Mouse (Mus musculus) heart, postnatal 36 days (tissue): ENCODE data around the gene Cacna1c. TPM values are rescaled to one million over a fixed set of nuclear protein-coding genes. Genes with fewer than 3 reads are reported as not detected.
"Not testable (repeated sequence)": the region's sequence is repeated elsewhere in the genome, so short reads cannot be mapped to it uniquely, and the experiment has no call there.

Experiments used
- DNase-seq, 2 experiments: peaks; one replicate each; pipeline ENCODE4 v3.0.0; 2021 to 2022
- intact Hi-C: fragments of 180-260 bp; cut with DNase I; formaldehyde crosslinking; loops from one replicate; pipeline ENCODE4 v1.15.1; 2025
- total RNA-seq, 2 experiments: library from RNA; stranded (reverse); gene quantifications; 2 replicates each; pipeline ENCODE4 v1.2.3; 2021

Gene Cacna1c
- total RNA-seq, 2 experiments from 2014 or later, result 199 to 208 TPM

DNA sequence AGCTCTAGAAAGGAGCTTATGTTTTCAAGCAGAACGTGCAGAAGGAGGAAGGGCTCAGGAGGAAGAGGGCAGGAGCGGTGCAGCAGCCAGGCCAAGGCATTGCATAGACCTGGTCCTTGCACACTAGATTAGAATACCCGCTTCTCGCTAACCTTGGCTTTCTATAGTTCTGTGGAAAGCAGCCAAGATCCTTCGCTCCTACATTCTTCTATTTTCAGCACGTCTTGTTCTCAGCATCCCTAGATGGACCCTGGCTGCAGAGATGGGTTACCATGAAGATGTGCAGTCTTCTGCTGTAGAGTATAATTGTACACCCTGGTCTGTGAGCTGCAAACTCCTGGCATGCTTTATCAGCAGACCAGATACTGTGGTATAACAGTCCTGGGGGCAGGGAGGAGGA, 18.0 kb upstream of the Cacna1c start:
- DNase-seq, result no peak
- intact Hi-C loops, result no loop called here

GRCm38 (mm10) chr6:119213375-119213774, 17.2 kb upstream of the Cacna1c start:
- no peak for DNase-seq
- intact Hi-C loops, result no loop called here

- DNase-seq, intact Hi-C loops: not testable (repeated sequence)
Measured at GRCm38 (mm10) chr6:119206006-119206405, 9.8 kb upstream of the Cacna1c start.

DNA sequence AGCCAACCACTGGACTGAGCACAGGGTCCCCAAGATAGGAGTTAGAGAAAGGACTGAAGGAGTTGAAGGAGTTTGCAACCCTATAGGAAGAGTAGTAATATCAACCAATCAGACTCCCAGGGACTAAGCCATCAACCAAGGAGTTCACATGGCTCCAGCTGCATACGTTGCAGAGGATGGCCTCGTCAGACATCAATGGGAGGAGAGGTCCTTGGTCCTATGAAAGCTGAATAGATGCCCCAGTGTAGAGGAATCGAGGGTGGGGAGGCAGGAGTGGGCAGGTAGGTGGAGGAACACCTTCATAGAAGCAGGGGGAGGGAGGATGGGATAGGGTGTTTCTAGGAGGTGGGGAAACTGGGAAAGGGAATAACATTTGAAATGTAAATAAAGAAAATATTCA, 8.7 kb upstream of the Cacna1c start:
- no peak for DNase-seq
- intact Hi-C loops, result no loop called here

DNA sequence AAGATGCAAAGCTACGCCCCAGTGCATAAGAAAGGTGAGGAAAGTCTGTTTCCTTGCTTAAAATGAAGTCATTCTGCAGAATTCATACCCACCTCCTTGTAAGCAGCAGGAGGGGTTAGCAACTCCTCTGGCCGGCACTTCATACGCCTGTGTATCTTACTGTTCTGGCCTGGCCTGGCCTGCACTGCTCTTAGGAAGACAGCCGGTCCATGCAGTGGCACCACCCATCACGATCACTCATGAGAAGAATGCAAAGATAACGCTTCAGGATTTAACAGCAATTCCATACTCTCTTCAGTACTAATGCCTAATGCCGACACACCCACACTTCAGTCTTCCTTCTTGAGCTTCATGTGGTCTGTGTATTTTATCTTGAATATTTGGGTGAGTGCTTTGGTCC, 8.1 kb upstream of the Cacna1c start:
- DNase-seq, result no peak
- intact Hi-C loops, result no loop called here

- no peak for DNase-seq
Measured at GRCm38 (mm10) chr6:119201575-119201974, 5.4 kb upstream of the Cacna1c start.

DNA sequence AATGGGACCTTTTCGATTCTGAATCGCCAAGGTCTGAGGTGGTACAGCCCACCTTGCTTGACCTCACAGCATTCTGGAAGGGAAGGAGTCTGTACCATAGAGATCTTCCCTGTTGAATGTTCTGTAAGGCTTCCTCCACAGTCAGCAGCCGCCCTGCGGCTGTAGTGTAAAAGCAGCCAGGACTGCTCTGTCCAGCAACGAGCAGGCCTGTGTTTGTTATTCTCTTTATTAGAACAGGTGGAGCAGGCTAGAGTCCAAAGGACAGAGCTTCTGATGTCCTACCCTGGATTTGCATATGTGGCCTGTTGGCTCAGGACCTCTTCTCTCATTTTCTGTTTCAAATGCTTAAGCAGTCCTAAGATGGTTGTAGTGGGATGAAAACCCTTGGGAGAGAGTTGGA, 4.1 kb upstream of the Cacna1c start:
- DNase-seq, result no peak
- intact Hi-C loops, result no loop called here

More at GRCm38 (mm10) chr6:119201575-119201974, 5.4 kb upstream of the Cacna1c start:
- intact Hi-C loops, result no loop called here

- intact Hi-C loops, result no loop called here
- DNase-seq, result no peak
Measured at GRCm38 (mm10) chr6:119199274-119199879, 3.2 kb upstream of the Cacna1c start.

DNA sequence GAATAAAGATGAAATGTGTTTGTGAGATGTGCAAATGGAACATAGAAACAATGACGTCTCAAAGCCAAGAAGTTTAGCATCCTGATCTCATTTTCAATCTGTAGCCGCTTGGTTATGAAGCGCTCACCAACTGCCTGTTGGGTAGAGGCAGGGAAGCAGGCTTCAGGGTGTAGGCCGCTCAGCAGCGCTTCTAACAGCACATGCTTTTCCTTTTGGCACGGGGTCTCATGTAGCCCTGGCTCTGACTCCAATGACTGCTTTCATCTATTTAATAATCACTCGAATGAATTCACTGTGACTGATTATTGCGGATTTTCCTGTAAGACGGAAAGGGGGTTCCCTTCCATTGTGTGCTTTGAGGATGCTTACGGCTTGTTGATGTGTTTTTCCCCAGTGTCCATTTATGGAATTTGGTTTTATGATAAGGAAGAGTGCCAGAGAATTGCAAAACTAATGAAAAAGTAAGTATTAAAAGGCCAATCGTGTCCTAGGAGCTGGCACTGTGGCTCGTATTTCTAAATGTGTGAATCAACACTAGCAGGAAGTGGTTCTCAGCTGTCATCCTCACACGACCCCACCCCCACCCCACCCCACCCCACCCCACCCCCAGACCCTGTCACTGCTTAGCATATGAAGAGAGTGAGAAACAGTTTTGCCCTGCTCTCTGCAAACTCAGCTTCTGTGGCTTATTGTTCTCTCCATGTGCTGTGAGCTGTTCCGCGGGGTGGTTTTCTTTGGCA, 2.5 kb upstream of the Cacna1c start:
- no peak for DNase-seq
- intact Hi-C loops, result no loop called here

DNA sequence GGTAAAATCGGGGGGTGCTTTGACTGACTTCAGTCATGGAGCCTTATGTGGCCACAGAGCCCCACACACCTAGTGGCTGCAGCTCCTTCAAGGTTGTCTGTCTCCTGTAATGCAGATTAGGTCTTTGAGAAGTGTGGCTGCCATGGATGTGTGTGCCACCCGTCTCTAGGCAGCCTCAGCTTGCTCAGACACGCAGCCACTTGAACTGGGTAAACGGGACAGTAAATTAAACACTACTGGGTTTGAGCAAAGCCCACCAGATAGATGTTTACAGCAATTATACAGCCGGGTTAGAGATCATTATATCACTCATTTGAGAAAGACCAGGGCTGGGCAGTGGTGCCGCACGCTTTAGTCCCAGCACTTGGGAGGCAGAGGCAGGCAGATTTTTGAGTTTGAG, 1.6 kb downstream of the Cacna1c start:
- no peak for DNase-seq
- intact Hi-C loops, result no loop called here

DNA sequence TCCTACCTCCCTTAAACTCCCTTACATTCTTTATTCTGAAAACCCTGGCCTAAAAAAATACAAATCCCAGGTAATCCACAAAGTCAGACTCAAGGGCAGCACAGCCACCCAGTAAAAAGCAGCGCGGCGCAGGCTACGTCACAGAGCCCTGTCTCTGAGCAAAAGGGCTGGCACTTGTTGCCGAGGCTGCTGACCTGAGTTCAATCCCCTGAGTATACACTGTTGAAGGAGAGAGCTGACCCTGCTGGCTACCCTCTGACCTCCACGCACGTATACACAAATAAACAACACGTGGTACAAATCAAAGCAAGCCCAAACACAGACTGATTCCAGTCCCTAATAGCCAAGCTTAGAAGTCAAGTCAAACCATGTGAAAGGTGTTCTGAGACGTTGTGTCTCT, 2.1 kb downstream of the Cacna1c start:
- DNase-seq, result no peak
- intact Hi-C loops, result no loop called here

DNA sequence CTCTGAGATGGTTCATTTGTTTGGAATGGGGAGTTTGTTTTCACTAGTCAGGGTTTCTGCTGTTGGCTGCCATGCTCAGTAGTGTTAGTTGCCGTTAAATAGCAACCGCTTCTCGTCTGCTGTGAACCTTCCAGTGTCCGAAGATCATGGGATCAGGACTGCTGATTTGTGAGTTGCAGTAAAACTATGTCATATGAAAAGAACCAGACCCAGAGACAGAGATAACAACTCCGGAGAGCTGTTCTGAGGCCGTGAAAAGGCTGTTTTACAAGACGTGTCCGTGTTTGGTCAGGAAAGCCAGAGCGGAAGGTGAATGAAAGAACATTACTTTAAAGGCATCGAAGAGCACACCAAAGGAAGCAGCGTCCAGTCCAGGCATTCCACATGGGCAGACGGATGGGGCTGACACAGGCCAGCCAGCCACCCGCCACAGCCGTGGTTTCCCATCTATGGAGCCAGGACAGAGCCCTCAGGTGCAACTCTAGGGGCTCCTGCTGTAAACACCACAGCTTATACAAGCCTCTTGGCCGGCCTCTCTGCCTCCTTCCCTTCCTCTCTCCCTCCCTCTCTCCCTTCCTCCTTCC, 2.6 kb downstream of the Cacna1c start:
- DNase-seq, result no peak
- intact Hi-C loops, result no loop called here

DNA sequence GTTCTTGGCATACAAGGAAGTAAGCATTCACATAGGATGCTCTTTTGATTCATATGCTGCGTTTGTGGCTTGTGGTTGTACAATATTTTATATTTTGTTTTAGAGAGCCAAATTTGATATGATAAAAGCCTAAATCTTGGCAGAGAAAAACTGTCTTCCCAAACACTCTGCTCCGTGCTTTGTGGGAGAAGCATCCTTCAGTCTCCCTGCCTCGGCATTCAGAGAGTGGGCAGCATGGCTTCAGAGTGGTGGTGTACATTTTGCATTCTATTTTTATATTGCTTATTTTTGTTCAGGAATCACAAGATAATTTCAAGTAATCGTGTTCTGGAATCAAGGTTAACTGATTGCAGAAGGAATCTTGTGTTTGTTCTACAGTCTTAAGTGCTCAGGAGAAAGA, 4.7 kb downstream of the Cacna1c start:
- no peak for DNase-seq
- intact Hi-C loops, result no loop called here

- no peak for DNase-seq
- intact Hi-C loops, result no loop called here
Measured at GRCm38 (mm10) chr6:119187631-119188030, 8.6 kb downstream of the Cacna1c start.

DNA sequence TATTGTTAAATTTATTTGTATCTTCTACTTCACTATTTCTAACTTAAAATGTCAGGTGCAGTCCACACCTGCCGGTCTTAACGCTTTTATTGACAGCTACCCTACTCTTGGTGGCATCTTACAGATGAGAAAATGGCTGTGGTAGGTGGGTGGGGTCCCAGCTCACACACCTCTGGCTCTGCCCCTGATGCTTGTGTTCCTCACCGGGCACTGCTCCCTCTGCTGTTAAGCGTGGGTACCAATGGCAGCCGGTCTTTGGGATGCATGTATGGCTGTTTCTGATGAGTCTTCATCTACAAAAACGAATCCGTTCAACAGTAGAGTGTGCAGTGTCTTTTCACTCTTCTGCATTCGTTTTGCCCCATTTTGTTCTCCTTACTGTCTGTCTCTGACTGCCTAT, 9.6 kb downstream of the Cacna1c start:
- no peak for DNase-seq
- intact Hi-C loops, result no loop called here

- intact Hi-C loops, result no loop called here
- DNase-seq, result no peak
Measured at GRCm38 (mm10) chr6:119183781-119184180, 12.4 kb downstream of the Cacna1c start.

DNA sequence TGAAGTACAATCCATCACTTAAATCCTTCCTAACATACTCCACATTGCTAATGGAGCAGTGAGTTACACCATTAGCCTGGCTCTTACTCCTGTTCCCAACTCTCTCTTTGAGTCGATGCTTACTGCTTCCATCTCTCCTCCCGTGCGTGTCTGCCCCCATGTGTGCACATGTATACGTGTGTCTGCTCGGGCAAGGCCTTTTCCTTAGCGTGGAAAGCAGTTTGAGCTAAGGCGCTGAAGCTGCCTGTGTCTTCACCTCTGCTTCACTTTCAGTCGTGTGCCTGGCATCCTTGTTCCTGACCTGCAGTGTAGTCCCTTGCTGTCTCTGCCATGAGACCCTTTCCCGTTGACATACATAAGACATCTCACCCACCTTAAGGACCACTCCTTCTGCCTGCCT, 14.0 kb downstream of the Cacna1c start:
- DNase-seq, result no peak
- intact Hi-C loops, result no loop called here

- intact Hi-C loops, result no loop called here
- DNase-seq, result no peak
Measured at GRCm38 (mm10) chr6:119180188-119180587, 16.0 kb downstream of the Cacna1c start.

DNA sequence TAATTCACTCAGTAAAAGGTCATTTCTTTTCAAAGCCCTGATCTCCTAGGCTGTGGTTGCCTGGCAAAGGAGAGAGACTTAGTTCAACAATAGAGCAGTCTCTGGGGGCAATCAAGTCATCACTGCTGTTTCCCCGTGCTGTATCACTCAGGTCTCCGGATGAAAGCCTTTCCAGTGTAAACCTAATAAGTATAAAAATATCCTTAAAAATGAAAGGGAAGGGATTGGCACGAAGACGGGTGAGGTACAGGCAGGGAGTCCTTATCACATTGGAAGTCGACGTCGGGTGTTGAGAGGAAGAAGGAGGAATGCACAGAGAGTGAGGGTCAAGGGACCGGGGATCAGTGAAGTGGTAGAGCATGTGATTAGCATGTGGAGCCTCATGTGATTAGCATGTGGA, 19.1 kb downstream of the Cacna1c start:
- intact Hi-C loops, result no loop called here
- DNase-seq, result no peak

GRCm38 (mm10) chr6:119176103-119176502, 20.1 kb downstream of the Cacna1c start:
- intact Hi-C loops, result no loop called here
- DNase-seq, result no peak

GRCm38 (mm10) chr6:119175078-119175853, 21.0 kb downstream of the Cacna1c start, which contains the start of gene Dcp1b:
Gene Dcp1b, plus strand, starts transcription at chr6:119175253.
- intact Hi-C loops, result no loop called here
- DNase-seq, result peak; percentile 82 to 87
